Mouse (Mus musculus): ENCODE data around the gene Trim14.

GRCm38 (mm10) chr4:46541707-46542106, 5.8 kb upstream of the Trim14 start:
- TF ChIP-seq CTCF (IDR thresholded peaks at IDR 0.05; ENCODE audit: insufficient read depth, low read length) (no peak), POLR2A (IDR thresholded peaks at IDR 0.05; ENCODE audit: borderline replicate concordance, extremely low read depth, low read depth, low read length) (no peak)

Data from lung, adult 2 months (tissue).